Mouse (Mus musculus): ENCODE results near the gene Hormad2. TPM values are rescaled to one million over a fixed set of nuclear protein-coding genes. Genes with fewer than 3 reads are reported as not detected.
A peak's percentile ranks its signal among the peaks of the same experiment; 100 is the strongest.

Hormad2 gene
- polyA plus RNA-seq, 1 experiment from 2014 or later: 0.35 TPM

- 27% methylated on average over 2 of the region's 2 CpGs for WGBS
- Histone ChIP-seq H3K9me3 (ENCODE audit: control insufficient read depth, low read length) (no peaks in the 10 kb centered on the region), H3K36me3 (ENCODE audit: control insufficient read depth, insufficient read depth, low read length) (no peaks in the 10 kb centered on the region), H3K27ac (ENCODE audit: low read length) (no peak overlapping the region), H3K27me3 (ENCODE audit: control insufficient read depth, insufficient read depth, low read depth, low read length) (no peaks in the 10 kb centered on the region), H3K4me2 (ENCODE audit: low read depth, low read length) (no peak overlapping the region), H3K9ac (ENCODE audit: low read length) (no peak overlapping the region), H3K4me3 (ENCODE audit: low read length) (no peak overlapping the region), H3K4me1 (replicated peaks; ENCODE audit: control insufficient read depth, insufficient read depth, low read length) (no peaks in the 10 kb centered on the region)
- ATAC-seq (ENCODE audit: low read depth): no peak
Measured at GRCm38 (mm10) chr11:4388018-4388417, 52.9 kb downstream of the Hormad2 start.

- Histone ChIP-seq H3K36me3 (ENCODE audit: control insufficient read depth, insufficient read depth, low read length) (no peaks in the 10 kb centered on the region), H3K4me2 (ENCODE audit: low read depth, low read length) (no peak overlapping the region)
- WGBS: 86% methylated on average over 7 of the region's 7 CpGs
Measured at GRCm38 (mm10) chr11:4382321-4382720, 58.6 kb downstream of the Hormad2 start.

DNA sequence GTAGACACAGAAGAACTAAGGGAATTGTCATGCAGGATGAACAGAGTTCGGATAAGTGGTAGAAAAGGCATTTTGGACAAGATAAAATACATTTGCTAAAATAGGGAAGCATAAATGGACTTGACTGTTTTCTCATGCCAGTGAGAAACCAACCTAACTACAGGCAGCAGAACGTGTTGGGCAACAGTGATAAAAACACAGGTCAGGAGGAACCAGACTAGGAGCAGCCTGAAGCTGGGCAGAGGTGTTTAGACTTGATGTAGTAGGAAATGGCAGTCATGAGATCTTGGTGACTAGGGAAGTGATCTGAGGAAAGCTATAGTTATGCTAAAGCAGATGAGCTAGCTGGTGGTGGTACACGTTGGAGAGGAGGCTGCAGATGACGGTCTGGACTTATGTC lies 61.0 kb downstream of the Hormad2 start:
- Histone ChIP-seq H3K27ac (ENCODE audit: low read length) (no peak overlapping the region), H3K4me2 (ENCODE audit: low read depth, low read length) (no peak overlapping the region), H3K9ac (ENCODE audit: low read length) (no peak overlapping the region), H3K36me3 (ENCODE audit: control insufficient read depth, insufficient read depth, low read length) (no peaks in the 10 kb centered on the region), H3K4me1 (replicated peaks; ENCODE audit: control insufficient read depth, insufficient read depth, low read length) (no peaks in the 10 kb centered on the region), H3K9me3 (ENCODE audit: control insufficient read depth, low read length) (no peaks in the 10 kb centered on the region), H3K27me3 (ENCODE audit: control insufficient read depth, insufficient read depth, low read depth, low read length) (no peaks in the 10 kb centered on the region), H3K4me3 (ENCODE audit: low read length) (no peak overlapping the region)
- ATAC-seq (ENCODE audit: low read depth): no peak
- WGBS: 65% methylated on average over 4 of the region's 4 CpGs

More at GRCm38 (mm10) chr11:4382321-4382720, 58.6 kb downstream of the Hormad2 start:
- no peak for ATAC-seq (ENCODE audit: low read depth)
- Histone ChIP-seq H3K9ac (ENCODE audit: low read length) (no peak overlapping the region), H3K4me3 (ENCODE audit: low read length) (no peak overlapping the region), H3K4me1 (replicated peaks; ENCODE audit: control insufficient read depth, insufficient read depth, low read length) (no peaks in the 10 kb centered on the region), H3K27me3 (ENCODE audit: control insufficient read depth, insufficient read depth, low read depth, low read length) (no peaks in the 10 kb centered on the region), H3K27ac (ENCODE audit: low read length) (no peak overlapping the region), H3K9me3 (ENCODE audit: control insufficient read depth, low read length) (no peaks in the 10 kb centered on the region)

GRCm38 (mm10) chr11:4366389-4366788 lies 74.5 kb downstream of the Hormad2 start:
- Histone ChIP-seq H3K4me1 (replicated peaks; ENCODE audit: control insufficient read depth, insufficient read depth, low read length) (no peaks in the 10 kb centered on the region), H3K27ac (ENCODE audit: low read length) (no peak overlapping the region), H3K9me3 (ENCODE audit: control insufficient read depth, low read length) (no peaks in the 10 kb centered on the region; the same call in 1 of the 2 replicates), H3K27me3 (ENCODE audit: control insufficient read depth, insufficient read depth, low read depth, low read length) (no peaks in the 10 kb centered on the region), H3K4me3 (ENCODE audit: low read length) (no peak overlapping the region), H3K4me2 (ENCODE audit: low read depth, low read length) (no peak overlapping the region), H3K36me3 (ENCODE audit: control insufficient read depth, insufficient read depth, low read length) (no peaks in the 10 kb centered on the region), H3K9ac (ENCODE audit: low read length) (no peak overlapping the region)
- no peak for ATAC-seq (ENCODE audit: low read depth)
- 76% methylated on average over 4 of the region's 4 CpGs for WGBS

DNA sequence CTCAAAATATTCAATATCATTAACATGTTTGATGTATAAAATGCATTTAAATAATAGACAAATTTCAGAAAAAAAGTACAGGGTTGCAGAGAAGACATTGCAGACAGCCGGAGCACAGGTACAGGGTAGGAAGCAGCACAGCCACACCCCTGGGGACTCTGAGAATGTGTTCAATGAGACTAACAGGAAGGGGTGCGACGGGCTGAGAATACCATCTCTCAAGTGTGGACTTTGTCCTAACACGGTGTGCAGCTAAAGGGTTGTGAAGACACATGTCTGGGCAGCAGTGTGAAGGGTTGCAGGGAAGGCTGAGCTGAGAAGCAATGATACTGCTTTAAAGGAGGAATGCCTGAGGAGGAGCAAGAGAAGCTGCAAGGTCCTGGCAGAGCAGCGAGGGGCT lies 85.5 kb downstream of the Hormad2 start:
- no peak overlapping the region for H3K4me3 ChIP-seq (ENCODE audit: low read length)

GRCm38 (mm10) chr11:4352637-4353036 lies 88.3 kb downstream of the Hormad2 start:
- no peak for ATAC-seq (ENCODE audit: low read depth)

More for the DNA sequence above, 85.5 kb downstream of the Hormad2 start:
- H3K27me3 ChIP-seq (ENCODE audit: control insufficient read depth, insufficient read depth, low read depth, low read length): no peaks in the 10 kb centered on the region
- ATAC-seq (ENCODE audit: low read depth): no peak
- no peak overlapping the region for H3K4me2 ChIP-seq (ENCODE audit: low read depth, low read length)
- no peaks in the 10 kb centered on the region for H3K36me3 ChIP-seq (ENCODE audit: control insufficient read depth, insufficient read depth, low read length)
- WGBS: 50% methylated on average over 5 of the region's 5 CpGs
- H3K27ac ChIP-seq (ENCODE audit: low read length): no peak overlapping the region
- H3K4me1 ChIP-seq (replicated peaks; ENCODE audit: control insufficient read depth, insufficient read depth, low read length): no peaks in the 10 kb centered on the region
- no peak overlapping the region for H3K9ac ChIP-seq (ENCODE audit: low read length)
- no peaks in the 10 kb centered on the region for H3K9me3 ChIP-seq (ENCODE audit: control insufficient read depth, low read length)

DNA sequence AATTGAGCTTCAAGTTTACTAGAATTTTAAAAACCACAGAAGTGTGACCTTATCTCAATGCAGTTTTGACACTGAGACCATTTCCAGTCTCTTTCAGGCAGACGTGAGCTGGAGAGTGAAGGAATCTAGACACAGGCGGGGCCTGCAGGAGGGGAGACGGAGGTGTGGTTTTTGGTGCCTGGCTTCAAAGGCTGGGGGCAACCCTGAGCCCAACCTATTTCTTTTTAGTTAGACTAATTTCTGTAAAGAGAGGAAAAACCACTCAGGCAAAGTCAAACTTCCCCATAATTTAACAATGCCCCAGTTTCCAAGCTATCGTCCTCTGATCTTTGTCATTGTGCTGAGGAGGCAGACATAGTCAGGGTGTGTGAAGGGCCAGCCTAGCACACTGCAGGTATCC lies 97.0 kb downstream of the Hormad2 start:
- WGBS: 48% methylated on average over 4 of the region's 4 CpGs
- no peaks in the 10 kb centered on the region for H3K9me3 ChIP-seq (ENCODE audit: control insufficient read depth, low read length)

More at GRCm38 (mm10) chr11:4352637-4353036, 88.3 kb downstream of the Hormad2 start:
- WGBS: 45% methylated on average over 3 of the region's 3 CpGs
- H3K36me3 ChIP-seq (ENCODE audit: control insufficient read depth, insufficient read depth, low read length): no peaks in the 10 kb centered on the region
- no peaks in the 10 kb centered on the region for H3K4me1 ChIP-seq (replicated peaks; ENCODE audit: control insufficient read depth, insufficient read depth, low read length)
- no peaks in the 10 kb centered on the region for H3K27me3 ChIP-seq (ENCODE audit: control insufficient read depth, insufficient read depth, low read depth, low read length)
- H3K4me2 ChIP-seq (ENCODE audit: low read depth, low read length): no peak overlapping the region
- H3K9ac ChIP-seq (ENCODE audit: low read length): no peak overlapping the region
- no peak overlapping the region for H3K4me3 ChIP-seq (ENCODE audit: low read length)
- no peak overlapping the region for H3K27ac ChIP-seq (ENCODE audit: low read length)
- no peaks in the 10 kb centered on the region for H3K9me3 ChIP-seq (ENCODE audit: control insufficient read depth, low read length)

DNA sequence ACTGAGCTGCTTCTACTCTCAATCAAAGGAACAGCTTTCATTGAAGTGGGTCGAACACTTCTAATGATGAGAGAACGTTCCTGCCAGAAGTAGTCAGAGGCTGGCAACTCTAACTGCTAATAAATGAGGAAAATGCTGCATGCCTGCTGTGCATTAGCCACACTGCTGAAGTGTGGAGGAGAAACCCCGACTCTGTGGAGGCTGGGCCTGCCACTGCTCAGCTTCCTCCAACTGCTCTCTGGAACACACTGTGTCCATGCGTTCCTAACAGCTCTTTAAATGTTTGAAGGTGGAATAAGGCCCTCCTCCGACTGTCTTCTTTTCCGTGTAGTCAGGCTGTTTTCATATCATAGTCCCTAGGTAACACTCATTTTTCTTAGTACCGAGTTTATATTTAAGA lies 98.9 kb downstream of the Hormad2 start:
- H3K4me2 ChIP-seq (ENCODE audit: low read depth, low read length): no peak overlapping the region
- H3K4me1 ChIP-seq (replicated peaks; ENCODE audit: control insufficient read depth, insufficient read depth, low read length): no peaks in the 10 kb centered on the region
- no peak overlapping the region for H3K4me3 ChIP-seq (ENCODE audit: low read length)
- WGBS: 60% methylated on average over 7 of the region's 7 CpGs
- no peaks in the 10 kb centered on the region for H3K36me3 ChIP-seq (ENCODE audit: control insufficient read depth, insufficient read depth, low read length)
- H3K27me3 ChIP-seq (ENCODE audit: control insufficient read depth, insufficient read depth, low read depth, low read length): no peaks in the 10 kb centered on the region
- H3K9ac ChIP-seq (ENCODE audit: low read length): no peak overlapping the region
- H3K27ac ChIP-seq (ENCODE audit: low read length): no peak overlapping the region
- ATAC-seq (ENCODE audit: low read depth): no peak
- H3K9me3 ChIP-seq (ENCODE audit: control insufficient read depth, low read length): no peaks in the 10 kb centered on the region

More for the DNA sequence above, 97.0 kb downstream of the Hormad2 start:
- H3K4me3 ChIP-seq (ENCODE audit: low read length): no peak overlapping the region
- no peak overlapping the region for H3K4me2 ChIP-seq (ENCODE audit: low read depth, low read length)
- no peak for ATAC-seq (ENCODE audit: low read depth)
- no peaks in the 10 kb centered on the region for H3K36me3 ChIP-seq (ENCODE audit: control insufficient read depth, insufficient read depth, low read length)
- H3K9ac ChIP-seq (ENCODE audit: low read length): no peak overlapping the region
- no peaks in the 10 kb centered on the region for H3K4me1 ChIP-seq (replicated peaks; ENCODE audit: control insufficient read depth, insufficient read depth, low read length)
- H3K27ac ChIP-seq (ENCODE audit: low read length): no peak overlapping the region
- H3K27me3 ChIP-seq (ENCODE audit: control insufficient read depth, insufficient read depth, low read depth, low read length): no peaks in the 10 kb centered on the region

DNA sequence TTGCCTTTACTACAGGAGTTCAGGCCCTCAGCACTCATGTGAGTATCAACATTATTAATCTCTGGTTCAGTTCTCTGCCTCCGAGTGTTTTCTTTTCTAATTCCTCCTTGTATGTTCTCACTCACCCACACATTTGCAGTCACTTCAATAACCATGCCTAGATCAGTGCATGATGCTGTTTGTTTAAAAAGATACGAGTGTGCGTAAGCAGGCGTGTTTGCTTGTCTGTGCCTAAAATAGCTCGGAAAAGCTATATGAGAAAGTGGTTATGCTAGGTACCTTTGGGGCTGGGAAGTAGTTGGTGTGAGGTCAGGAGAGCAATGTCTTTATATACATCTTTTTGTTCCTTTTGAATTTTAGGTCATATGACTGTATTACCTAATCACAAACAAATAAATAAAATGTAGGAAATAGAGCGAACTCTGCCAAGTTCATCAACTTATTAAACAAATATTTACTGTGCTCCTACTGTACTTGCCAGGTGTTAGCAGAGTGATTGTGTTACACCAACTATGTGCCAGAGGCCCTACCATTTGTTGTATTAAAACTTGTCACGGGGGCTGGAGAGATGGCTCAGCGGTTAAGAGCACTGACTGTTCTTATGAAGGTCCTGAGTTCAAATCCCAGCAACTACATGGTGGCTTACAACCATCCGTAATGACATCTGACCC lies 100.7 kb downstream of the Hormad2 start:
- Histone ChIP-seq H3K9me3 (ENCODE audit: control insufficient read depth, low read length) (no peaks in the 10 kb centered on the region), H3K4me1 (replicated peaks; ENCODE audit: control insufficient read depth, insufficient read depth, low read length) (no peaks in the 10 kb centered on the region), H3K9ac (ENCODE audit: low read length) (no peak overlapping the region), H3K4me3 (ENCODE audit: low read length) (no peak overlapping the region), H3K36me3 (ENCODE audit: control insufficient read depth, insufficient read depth, low read length) (no peaks in the 10 kb centered on the region), H3K27me3 (ENCODE audit: control insufficient read depth, insufficient read depth, low read depth, low read length) (no peaks in the 10 kb centered on the region), H3K27ac (ENCODE audit: low read length) (no peak overlapping the region), H3K4me2 (ENCODE audit: low read depth, low read length) (no peak overlapping the region)
- WGBS: 45% methylated on average over 9 of the region's 9 CpGs
- ATAC-seq (ENCODE audit: low read depth): peak; percentile 76

All from lung, embryonic 16.5 days (tissue).